Mouse (Mus musculus) activated CD4-positive, CD25-positive, alpha-beta regulatory T cell, adult 9 weeks (primary cell): ENCODE measurements around the gene Spag8. TPM values are rescaled to one million over a fixed set of nuclear protein-coding genes. Genes with fewer than 3 reads are reported as not detected.

ENCODE experiments used
- polyA plus RNA-seq: library from polyadenylated mRNA; unstranded; fragments of 100-300 nt; shearing (Covaris generic); gene quantifications from one replicate; pipeline ENCODE4 v1.2.1, GENCODE M21; 2017

The Spag8 gene
- 0.38 TPM for polyA plus RNA-seq

DNA sequence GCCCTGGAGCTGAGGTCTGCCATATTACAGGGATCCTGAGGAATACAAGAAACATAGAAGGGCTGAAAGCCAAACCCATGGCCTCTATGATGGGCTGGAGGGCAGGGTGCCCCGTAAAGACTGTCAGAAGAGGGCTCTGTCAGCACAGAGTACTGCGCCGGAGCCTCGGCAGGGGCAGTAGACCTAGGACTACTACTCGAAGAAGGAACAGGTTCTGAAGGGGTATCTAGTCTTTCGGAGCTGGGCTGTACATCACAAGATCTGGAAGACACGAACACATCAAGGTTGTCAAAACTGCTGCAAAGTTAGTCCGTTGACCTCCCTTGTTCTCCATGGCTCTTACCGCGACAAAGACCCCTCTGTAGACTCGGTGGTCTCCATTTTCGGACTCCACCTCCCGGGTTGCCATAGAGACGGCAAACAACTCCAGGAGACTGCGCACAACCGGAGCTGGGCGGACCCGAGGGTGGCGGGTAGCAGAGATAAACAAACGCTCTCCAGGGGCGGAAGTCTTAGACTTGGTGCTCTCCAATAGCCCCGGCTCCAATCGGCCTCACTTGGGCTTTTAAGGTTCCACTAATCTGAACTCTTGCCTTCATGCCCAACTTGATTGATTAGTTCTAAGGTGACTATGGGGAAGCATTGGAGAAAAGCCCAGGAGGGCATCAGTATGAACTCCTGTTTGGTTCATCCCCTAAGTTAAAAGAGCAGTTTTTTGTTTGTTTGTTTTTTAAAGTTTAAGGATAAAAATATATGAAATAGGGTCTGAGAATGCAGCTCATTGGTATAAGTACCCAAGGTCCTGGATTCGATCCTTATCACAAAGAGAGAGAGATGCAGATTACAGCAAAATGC is at the start of gene Spag8:
TSS of gene Spag8 (minus strand) at position 434 of the 855 bp plus-strand sequence.

GRCm38 (mm10) chr4:43700707-43701106 is 47.3 kb upstream of the Spag8 start, which contains the start of gene Olfr70:
Olfr70 (minus strand) TSS chr4:43700807.

DNA sequence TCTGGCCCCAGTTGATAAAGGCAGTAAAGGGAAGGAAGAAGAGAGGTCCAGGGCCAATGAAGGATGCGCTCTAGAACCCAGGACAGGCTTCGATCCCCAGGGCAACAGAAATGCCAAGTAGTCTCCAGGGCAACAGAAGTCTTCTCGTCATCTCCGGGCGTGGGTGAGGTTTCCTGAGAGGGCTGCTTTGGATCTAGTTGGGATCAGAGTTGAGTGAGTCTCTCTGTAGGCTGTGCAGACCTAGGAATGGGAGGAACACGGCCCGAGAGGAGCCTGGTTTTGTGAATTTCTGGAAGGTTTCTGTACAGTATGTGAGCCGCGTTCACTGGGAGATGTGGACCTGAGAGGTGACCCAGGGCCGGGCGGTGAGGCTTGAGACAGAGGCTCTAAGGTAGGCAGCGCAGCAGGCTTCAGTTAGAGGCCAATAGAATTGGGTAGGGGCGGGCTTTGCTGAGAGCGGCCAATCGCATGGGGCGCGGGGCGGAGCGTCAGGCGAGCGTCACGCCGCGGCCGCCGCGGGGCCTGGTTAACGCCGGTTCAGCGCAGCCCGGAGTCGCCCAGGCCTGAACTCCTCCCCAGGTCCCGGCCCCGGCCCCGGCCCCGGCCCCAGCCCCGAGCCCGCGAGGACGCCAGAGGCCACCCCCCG is 15.5 kb upstream of the Spag8 start, which contains the start of the genes Tmem8b and Fam221b:
TSS of gene Tmem8b (plus strand) at position 190 of the 646 bp plus-strand sequence.
TSS of gene Fam221b (minus strand) at position 364 of the 646 bp plus-strand sequence.

GRCm38 (mm10) chr4:43656339-43657109 is 3.1 kb upstream of the Spag8 start, which contains the start of gene Hint2:
Hint2 (minus strand) TSS chr4:43656466.

DNA sequence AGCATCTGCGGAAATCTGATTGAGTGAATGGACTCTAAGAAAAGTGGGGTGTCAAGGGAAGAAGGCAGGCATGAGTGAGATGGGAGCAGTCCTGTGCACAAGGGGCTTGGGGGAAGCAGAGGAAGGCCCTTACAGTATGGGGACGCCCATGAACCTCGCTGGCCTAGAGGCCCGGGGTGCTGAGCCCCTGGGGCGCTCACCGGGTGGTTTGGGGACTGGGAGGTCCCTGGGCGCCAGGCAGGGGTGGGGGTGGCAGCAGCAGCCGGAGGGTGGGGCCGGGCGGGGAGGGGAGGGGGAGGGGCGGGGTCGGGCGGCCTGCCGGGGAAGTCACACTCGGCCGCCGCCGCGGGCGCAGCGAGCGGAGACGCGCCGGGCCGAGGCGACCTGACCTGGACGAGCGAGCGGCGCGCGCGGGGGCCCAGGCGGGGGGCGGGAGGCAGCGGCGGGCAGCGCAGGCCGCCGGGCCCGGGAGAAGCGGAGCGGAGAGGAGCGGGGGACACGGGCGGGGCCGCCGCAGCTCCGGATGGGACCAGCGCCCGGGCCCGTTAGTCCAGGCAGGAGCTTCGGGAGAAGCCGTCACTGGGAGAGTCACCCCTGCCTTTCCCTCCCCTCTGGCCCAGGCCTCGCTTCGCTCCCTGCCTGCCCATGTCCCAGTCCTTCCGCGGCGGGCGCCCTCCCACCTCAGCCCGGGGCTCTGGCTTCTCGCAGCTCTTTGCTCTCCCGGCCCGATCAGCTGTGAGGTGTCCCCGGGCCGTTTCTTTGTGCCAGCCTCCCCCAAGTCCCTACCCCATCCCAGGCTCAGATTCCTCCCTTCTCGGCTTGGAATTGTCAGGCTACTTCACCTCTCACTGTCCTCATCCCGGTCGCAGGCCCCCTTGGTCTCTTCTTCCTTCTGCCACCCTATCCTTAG is 22.1 kb downstream of the Spag8 start, which contains the start of gene Npr2:
TSS of gene Npr2 (plus strand) at position 890 of the 910 bp plus-strand sequence.

Other genes starting within 250 kb of the Spag8 start
- not detected for gene Fam166b, start 224.5 kb downstream of the Spag8 start, polyA plus RNA-seq
- 0.48 TPM for gene Tesk1, start 211.7 kb downstream of the Spag8 start, polyA plus RNA-seq
- 54.1 TPM for gene Cd72, start 199.0 kb downstream of the Spag8 start, polyA plus RNA-seq
- 146 TPM for gene Sit1, start 169.9 kb downstream of the Spag8 start, polyA plus RNA-seq
- 75.3 TPM for gene Ccdc107, start 160.7 kb downstream of the Spag8 start, polyA plus RNA-seq
- gene Arhgef39, start 153.9 kb downstream of the Spag8 start, polyA plus RNA-seq = 4.9 TPM
- gene Car9, start 146.6 kb downstream of the Spag8 start, polyA plus RNA-seq = 0.90 TPM
- not detected for gene Tpm2, start 129.8 kb downstream of the Spag8 start, polyA plus RNA-seq
- gene Creb3, start 91.3 kb downstream of the Spag8 start, polyA plus RNA-seq = 86.8 TPM
- 436 TPM for gene Tln1, start 90.9 kb downstream of the Spag8 start, polyA plus RNA-seq
- gene Rgp1, start 74.9 kb downstream of the Spag8 start, polyA plus RNA-seq = 24.1 TPM
- gene Gba2, start 74.7 kb downstream of the Spag8 start, polyA plus RNA-seq = 27.6 TPM
- gene Msmp, start 69.1 kb downstream of the Spag8 start, polyA plus RNA-seq = 3.2 TPM
- not detected for gene Npr2, start 21.7 kb downstream of the Spag8 start, polyA plus RNA-seq
- gene Hint2, start 2.9 kb upstream of the Spag8 start, polyA plus RNA-seq = 70.9 TPM
- gene Tmem8b, start 15.4 kb upstream of the Spag8 start, polyA plus RNA-seq = 0.83 TPM
- gene Fam221b, start 15.6 kb upstream of the Spag8 start, polyA plus RNA-seq = 1.4 TPM
- not detected for gene Olfr70, start 47.2 kb upstream of the Spag8 start, polyA plus RNA-seq
- not detected for gene Olfr71, start 56.7 kb upstream of the Spag8 start, polyA plus RNA-seq
- not detected for gene Hrct1, start 73.6 kb upstream of the Spag8 start, polyA plus RNA-seq
- not detected for gene Spaar, start 76.4 kb upstream of the Spag8 start, polyA plus RNA-seq
- gene Olfr159, start 117.4 kb upstream of the Spag8 start, polyA plus RNA-seq = not detected
- not detected for gene Olfr156, start 170.3 kb upstream of the Spag8 start, polyA plus RNA-seq
- gene Olfr157, start 186.6 kb upstream of the Spag8 start, polyA plus RNA-seq = 0.12 TPM
- gene Olfr155, start 198.0 kb upstream of the Spag8 start, polyA plus RNA-seq = not detected
- gene Reck, start 221.9 kb upstream of the Spag8 start, polyA plus RNA-seq = 4.2 TPM